Mouse (Mus musculus): ENCODE data around the gene Cmip.
A peak's percentile ranks its signal among the peaks of the same experiment; 100 is the strongest.

Cmip gene

DNA sequence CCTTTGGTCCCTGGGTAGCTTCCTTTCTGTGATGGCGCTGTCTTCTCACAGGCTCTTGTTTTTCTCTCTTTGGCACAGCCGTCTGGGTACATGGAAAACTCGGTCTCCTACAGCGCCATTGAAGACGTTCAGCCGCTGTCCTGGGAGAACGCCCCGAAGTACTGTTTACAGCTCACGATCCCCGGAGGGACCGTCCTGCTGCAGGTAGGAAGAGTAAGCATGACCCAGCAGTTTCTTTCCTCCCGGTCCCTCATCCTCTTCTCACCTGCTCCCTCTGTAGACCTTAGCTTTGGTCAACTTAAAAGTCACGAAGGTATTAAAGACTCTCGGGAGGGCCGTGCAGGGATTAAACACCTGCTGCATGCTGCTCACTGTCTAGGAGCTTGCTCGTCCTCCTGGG is 120.1 kb downstream of the Cmip start:
- DNase-seq (ENCODE audit: low read depth, low spot score) = no peak

DNA sequence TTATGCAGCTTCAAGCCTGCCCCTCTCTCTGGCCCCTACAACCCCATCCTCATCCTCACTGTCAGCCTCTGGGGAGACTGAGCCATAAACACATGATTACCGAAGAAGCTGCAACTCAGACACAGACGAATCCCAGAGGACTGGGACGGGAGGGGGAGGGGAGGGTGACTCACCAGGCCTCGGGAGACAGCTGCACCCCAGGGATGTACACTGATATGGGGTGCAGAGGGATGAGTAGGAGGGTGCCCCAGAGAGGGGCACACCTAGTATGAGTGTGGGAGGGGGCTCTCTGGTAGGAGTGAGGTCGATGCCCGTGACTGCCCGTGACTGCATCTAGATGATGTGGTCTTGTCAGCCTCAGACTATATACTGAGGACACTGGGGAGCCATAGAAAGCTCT is 121.8 kb downstream of the Cmip start:
- no peak for DNase-seq (ENCODE audit: low read depth, low spot score)

DNA sequence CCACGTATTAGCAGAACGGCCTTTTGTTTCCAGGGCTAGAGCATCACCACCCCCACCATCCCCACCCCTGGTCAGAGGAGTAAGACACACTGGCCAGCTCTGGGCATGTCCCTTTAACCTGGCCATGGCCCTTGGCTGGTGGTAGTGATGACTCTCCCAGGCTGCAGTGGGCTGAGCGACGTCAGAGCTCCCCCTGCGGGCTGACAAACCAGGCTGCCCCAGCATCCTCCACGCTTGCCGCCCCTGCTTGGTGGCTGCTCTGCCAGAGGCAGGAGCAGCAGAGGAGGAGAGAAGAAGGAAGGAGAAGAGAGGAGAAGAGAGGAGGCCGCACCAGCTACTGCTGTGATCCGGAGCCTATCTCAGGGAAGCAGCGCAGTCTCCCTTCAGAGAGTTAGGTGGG is 122.3 kb downstream of the Cmip start:
- DNase-seq (ENCODE audit: low read depth, low spot score) = peak; percentile 14

DNA sequence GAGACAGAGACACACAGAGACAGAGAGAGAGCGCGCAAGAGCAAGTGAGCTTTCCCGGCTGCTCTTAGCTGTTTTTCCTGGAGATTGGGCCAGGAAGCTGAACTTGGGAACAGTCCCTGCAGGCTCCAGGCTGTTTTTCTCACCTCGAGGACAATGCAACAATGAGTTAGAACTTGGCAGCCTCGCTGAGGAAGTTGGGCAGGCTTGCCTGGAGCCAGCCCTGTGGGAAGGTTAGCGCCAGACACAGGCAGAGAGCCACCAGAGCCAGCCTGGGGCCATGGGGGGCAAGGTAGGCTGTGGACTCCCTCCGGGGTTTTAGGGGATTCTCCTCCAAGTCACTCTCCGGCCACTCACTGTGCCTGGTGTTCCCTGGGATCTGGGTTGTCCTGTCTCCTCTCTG is 123.9 kb downstream of the Cmip start:
- DNase-seq (ENCODE audit: low read depth, low spot score) = no peak

DNA sequence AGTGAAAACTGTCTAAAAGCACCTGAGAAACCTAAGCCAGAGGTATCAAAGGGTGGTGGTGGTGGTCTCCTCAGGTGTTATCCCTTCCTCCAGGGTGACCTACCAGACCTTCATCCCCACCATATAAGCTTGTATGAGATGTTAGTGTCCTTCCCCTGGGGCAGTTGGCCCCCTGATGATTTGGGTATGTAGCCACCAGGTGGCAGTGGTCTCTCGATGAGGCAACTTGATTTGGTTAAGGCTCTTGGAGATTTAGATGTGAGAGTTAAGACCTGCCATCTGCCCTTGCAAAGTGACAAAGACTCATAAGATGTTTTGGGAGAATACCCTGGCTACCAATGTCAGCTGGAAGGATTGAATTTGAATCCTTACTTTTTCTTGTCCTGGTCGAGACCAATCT is 129.3 kb downstream of the Cmip start:
- DNase-seq (ENCODE audit: low read depth, low spot score) = peak; percentile 46

DNA sequence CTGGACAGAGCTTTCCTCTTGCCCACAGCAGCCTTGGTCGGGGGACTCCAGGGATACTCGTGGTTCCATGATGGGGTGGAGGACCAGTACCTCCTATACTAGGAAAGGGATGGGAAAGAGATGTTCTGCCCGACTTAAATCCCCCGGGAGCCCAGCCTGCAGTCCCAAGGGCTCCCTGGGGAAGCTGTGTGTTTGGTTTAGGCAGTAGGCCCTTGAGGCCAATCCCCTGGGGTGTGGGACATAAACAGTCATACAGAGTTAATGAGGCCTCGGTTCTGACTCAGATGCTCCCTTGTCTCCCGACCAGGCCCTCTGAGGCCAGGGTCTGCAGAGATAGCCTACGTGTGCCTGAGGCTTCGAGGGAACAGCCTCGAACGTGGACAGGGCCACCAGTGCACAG is 130.8 kb downstream of the Cmip start:
- no peak for DNase-seq (ENCODE audit: low read depth, low spot score)

DNA sequence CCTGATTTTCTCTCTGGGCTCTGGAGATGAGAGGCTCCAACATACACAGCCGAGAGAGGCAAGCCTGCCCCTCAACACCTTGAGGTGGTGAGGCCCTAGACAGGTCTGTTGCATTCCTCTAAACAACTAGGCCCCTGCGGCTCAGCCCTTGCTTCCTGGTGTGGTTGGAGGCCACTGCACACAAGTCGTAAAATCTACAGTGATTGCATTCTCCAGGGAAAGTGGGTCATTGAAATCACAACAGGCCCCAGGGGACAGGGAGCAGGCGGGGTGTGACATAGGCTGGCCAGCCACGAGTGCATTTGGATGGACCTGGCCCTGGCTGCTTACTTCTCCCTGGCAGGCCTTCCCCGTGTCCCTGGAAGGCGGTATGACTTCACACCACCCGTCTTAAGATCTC is 131.5 kb downstream of the Cmip start:
- no peak for DNase-seq (ENCODE audit: low read depth, low spot score)

DNA sequence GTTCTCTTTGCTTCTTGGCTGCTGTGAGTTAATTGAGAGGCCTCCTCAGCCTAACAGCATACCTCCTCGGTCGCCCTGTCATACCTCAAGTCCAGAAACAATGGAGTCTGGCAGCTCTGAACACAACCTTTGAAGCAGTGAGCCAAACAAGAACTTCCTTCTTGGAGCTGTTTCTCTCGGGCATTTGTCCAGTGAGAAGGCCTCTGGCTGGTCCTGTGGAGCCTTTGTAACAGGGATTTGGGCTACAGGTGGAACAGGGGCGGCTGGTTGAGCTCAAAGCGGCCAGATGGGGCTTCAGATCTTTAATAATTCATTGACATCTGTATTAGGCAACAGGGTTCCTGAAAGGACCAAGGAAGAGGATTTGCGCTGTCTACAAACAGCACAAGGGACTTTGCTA is 137.0 kb downstream of the Cmip start:
- DNase-seq (ENCODE audit: low read depth, low spot score) = no peak

DNA sequence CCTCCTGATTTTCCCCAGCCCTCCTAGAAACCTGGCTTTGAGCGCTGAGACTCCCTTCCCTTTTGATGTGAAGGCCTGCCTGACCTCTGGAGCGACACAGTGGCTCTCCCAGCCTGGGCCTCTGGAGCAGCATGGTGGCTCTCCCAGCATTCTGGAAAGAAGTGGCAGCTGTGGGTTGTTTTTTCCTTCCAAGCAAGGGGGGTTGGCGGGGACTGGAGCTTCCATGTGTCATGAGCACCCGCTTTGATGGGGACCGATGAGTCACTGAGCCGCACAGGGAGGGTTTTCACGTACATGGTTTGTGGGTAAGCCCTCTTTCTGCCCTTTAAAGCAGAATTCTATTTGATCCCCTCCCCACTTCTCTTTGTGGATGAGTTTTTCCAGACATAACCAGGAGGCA is 138.2 kb downstream of the Cmip start:
- DNase-seq (ENCODE audit: low read depth, low spot score) = no peak

DNA sequence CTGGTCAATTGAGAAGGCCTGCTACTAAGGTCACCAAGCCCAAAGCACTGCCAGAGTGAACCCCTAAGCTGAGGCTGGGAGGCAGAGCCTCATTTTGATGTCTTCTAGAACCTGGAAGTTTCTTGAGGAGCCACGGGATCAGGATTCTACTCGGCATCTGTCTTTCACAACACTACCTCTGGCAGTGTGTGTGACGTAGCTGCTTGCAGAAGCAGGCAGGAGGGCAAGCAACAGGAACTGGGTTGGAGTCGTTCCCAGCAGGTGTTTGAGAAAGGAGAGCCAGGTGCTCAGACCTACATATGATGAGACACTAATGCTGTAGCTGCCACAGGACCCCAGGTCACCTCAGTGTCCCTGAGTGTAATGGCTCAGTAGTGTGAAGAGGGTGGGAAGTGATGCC is 140.0 kb downstream of the Cmip start:
- DNase-seq (ENCODE audit: low read depth, low spot score) = no peak

DNA sequence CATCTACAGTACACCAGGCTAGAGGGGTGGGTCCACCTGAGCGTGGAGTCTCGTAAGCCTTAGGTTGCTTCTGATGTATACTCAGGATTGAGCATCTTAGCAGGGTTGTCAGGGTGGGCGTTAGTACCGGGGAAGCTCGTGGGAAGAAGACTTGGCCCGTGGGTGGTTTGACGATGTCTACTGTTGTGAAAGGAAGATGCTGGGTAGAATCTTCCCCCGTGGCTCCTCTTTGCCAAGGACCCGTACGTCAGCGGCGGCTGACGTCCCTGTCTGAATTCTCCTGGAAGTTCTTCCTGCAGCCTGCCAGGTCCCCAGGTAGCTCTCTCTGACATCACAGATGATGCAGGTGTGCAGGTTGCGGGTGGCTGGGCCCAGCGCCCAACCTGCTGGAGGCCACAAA is 140.9 kb downstream of the Cmip start:
- no peak for DNase-seq (ENCODE audit: low read depth, low spot score)

DNA sequence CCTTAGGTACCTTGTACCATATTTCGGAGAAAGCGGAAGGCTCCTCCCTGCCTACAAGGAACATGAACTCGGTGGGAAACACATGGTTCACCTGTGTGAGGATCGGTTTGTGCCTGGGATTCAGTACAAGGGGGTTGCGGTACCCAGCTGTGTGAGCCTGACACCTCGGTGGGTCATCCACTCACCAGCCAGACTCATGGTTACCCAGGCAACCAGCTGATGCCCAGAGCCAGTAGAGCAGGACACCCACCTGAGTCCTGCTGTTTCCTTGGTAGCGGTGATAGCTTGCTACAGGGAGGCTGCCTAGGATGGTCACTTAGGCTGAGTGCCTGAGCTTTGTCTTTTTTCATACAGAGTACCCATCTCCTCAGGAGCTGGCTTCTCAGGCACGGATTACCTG is 142.4 kb downstream of the Cmip start:
- no peak for DNase-seq (ENCODE audit: low read depth, low spot score)

DNA sequence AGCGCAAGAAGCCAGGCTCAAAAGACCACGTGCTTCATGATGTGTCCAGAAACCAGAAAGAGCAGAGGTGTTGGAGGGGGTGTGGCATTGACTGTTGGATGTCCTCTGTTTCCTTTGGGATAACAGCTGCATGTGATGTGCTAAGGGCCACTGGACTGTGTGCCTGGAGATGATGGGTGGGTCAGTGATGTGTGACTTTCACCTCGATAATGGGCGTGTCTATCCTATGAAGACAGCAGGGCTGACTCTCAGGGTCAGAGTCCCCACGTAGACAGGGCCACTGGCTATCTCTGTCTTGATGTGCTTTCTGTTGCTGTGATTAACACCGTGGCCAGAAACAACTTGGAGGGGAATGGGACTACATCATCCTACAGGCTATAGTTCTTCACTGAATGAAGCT is 144.0 kb downstream of the Cmip start:
- DNase-seq (ENCODE audit: low read depth, low spot score) = no peak

DNA sequence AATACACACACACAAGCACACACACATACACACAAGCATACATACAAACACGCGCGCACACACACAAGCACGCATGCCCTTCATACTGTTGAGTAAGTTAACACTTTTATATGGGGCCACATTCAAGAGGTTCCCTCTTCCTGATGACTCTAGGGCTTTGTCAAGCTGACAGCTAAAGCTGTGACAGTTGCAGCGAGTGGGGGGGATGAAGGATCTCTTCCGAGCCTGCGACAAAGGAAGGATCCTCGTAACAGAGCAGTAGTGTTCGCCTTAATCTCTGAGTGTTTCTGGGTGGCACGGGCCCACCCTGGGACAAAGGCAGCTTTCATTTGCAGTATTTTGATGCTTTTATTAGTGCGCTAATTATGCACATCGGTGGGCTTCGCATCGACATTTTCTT is 145.0 kb downstream of the Cmip start:
- DNase-seq (ENCODE audit: low read depth, low spot score) = no peak

DNA sequence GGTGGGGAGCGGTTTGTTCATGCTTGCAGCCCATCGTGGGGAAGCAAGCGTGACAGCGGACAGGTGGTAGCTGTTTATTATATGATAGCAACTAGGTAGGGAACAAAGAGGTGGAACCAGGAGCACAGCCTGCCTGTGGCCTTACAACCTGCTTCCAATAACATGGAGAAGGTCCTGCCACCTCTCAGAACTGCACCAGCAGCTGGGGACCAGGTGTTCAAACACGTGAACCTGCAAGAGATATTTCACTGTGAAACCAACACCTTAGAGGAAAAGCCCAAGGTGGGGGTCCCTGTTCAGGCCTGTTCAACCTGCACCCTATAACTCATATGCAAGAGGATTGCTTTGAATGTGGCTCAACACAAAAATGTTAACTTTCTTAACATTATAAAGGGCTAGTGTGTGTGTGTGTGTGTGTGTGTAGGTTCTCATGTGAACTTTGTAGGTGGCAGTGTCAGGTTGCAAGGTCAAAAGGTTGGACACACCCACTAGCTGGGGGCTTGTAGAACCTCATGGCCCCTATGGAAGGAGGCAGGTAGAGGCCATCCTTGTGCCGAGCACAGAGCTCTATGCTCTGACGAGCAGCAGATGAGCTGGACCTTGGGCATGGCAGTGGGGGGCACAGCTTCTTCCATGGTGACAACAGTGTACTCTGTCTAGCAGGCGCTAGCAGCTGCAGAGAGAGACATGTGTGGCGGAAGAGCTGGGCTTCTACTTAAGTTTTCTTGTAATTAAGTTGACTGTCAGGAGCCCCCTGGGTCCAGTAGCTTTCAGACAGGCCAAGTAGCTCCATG is 146.2 kb downstream of the Cmip start:
- no peak for DNase-seq (ENCODE audit: low read depth, low spot score)

DNA sequence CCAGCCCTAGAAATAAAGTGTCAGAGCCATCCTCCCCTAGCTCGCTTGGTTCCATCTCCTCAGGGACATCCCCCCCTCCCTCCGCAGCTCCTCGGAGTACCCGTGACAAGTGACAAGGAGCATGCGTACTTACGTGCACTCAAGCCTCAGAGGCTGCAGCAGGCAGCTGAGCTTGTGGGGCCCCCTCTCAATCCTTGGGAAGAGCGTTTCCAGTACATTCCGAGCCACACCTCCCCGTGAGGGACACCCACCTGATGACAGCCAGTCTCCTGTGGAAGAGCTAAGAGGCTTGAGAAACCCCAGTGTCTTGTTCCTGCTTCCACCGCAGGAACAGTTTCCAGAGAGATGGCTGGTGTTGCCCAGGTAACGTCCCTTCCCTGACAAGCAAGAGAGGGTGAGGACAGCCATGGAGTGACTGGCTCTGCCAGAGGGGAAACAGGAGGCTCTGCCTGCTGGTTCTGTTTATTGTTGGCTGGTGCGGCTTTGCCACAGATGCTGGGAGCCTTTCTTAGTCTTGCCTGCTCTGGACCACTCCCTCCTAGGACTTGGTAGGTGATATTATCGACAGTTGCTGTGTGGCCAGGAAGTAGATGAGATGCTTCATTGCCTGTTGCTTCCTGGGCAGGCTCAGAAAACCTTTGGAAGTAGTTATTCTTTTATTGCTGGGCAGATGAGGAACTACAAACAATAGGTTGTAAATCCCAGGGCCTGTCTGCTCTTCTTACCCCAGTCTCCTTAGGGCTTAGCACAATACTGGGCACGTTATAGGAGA is 147.0 kb downstream of the Cmip start:
- no peak for DNase-seq (ENCODE audit: low read depth, low spot score)

DNA sequence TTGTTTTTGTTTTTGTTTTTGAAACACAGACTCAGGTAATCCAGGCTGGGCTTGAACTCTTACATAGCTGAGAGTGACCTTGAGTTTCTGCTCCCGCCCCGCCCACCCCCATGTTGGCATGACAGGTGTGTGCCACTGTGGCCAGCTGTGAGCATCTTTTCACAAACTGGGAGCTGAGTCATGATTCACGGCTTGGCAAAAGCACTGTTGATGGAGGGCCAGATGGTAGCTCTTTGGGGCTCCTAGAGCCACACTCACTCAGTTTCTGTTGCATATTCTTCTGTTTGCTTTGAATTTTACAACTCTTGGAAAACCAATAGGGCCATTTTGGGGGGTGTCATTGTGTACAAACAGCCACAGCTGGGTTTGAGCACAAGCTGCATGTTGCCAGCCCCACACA is 149.2 kb downstream of the Cmip start:
- DNase-seq (ENCODE audit: low read depth, low spot score) = no peak

DNA sequence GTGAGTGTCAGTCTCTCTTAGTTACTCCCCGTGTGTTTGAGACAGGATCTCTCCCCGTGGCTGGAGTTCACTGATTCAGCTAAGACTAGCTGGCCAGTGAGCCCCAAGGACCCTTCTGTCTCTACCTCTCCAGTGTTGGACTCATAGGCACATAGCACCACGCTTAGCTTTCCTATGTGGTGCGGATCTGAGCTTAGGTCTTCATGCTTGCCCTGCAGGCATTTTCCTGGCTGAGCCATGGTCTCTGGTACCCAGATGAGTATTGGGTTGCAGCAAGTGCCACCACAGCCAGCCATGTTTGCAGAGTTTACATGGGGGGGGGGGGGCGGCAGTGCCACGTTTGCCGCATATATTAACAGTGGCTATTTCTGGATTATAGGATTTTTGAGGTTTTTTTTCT is 151.8 kb downstream of the Cmip start:
- no peak for DNase-seq (ENCODE audit: low read depth, low spot score)

DNA sequence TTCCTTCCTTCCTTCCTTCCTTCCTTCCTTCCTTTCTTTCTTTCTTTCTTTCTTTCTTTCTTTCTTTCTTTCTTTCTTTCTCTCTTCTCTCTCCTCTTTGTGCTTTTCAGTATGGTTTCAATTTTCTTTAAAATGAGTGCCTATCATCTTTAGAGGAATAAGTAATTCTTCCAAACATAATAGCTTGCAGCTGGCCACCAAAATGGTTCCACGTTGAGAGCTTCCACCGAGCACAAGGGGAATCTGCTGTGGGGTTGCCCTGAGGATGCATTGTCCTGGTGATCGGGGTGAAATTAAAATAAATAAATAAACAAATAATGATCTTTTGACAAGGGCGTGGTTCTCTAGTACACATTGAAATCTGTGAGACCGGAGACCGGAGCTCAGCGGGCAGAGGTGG is 152.2 kb downstream of the Cmip start:
- no peak for DNase-seq (ENCODE audit: low read depth, low spot score)

DNA sequence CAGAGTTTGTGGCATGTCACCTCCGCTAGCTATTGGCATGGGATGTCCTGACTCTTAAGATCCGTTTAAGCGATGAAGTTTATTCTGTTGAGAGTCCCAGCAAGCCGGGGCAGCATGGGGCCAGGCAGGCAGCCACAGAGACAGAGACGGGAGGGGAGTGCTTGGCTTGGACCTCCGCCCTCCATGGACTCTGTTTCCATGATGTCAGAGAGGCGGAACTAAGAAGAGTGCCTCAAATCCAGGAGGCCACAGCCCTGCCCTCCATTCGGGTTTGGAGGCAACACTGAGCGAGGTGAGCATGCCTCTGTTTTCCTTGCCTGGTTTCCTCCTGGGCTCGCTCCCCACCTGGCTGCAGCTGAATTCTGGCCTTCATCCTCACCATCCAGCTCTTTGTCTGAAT is 153.5 kb downstream of the Cmip start:
- DNase-seq (ENCODE audit: low read depth, low spot score) = no peak

DNA sequence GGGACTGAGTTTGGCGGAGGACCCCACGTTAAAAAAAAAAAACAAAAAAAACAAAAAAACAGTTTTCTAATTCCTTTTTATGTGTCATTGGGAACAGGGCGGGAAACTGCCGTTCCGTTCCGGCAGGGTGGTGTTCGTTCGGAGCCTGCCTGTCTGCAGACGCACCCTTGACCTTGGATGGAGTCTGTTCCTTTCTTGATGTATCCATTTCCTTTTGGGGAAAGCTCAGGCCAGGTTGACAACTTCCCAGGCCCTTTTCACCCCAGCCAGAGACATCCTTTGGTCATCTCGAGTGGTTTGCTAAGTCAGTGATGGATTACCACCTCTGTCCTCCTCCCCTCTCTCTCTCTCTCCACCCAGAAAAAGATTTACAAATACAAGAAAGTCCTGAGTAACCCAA is 154.0 kb downstream of the Cmip start:
- DNase-seq (ENCODE audit: low read depth, low spot score) = no peak

DNA sequence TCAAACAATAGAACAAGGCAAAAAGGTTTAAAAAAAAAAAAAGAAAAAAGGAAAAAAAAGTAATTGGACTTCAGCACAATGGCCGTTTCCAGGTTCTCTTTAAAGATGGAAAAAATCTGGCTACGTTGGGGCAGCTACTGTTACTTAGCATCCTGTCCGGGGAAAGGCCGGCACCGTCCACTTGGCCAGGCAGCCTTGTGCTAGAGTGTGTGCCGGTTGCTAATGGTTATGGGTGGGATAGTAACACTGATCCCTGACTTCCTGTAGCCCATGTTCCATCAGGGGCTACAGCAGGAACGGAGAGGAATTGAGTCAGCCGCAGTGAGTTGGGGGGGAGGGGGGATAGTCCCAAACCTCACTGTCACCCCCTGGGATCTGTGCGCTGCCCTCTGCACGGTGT is 155.4 kb downstream of the Cmip start:
- no peak for DNase-seq (ENCODE audit: low read depth, low spot score)

DNA sequence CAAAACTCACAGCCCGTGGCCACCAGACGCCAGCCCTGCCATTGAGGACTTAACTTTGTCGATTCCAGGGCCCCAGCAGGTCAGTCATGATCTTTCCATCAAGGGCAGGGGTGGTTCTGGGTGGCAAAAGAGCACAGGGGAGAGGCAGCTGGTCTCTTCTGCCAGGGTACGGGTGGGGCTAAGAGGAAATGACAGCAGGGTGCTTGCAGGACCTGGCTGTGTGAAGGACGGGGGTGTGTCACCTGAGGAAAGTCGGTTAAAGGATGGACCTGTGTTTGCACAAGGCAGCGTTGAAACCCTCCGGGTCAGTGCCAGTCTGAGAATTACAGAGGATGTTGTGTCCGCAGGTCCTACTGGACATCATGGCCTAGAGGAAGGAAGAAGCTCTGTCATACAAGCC is 161.0 kb downstream of the Cmip start:
- DNase-seq (ENCODE audit: low read depth, low spot score) = no peak

Measured in CD4-positive, CD25-positive, alpha-beta regulatory T cell, adult 2 months (primary cell).